Mouse (Mus musculus) testis, postnatal 14 days (tissue): ENCODE results near the gene Caskin1.
"Not testable (repeated sequence)": the region's sequence is repeated elsewhere in the genome, so short reads cannot be mapped to it uniquely, and the experiment has no call there.

Experiments used
- DNase-seq: peaks from one replicate; pipeline ENCODE4 v3.0.0; 2021; ENCODE audit warnings: low spot score

Gene Caskin1

DNA sequence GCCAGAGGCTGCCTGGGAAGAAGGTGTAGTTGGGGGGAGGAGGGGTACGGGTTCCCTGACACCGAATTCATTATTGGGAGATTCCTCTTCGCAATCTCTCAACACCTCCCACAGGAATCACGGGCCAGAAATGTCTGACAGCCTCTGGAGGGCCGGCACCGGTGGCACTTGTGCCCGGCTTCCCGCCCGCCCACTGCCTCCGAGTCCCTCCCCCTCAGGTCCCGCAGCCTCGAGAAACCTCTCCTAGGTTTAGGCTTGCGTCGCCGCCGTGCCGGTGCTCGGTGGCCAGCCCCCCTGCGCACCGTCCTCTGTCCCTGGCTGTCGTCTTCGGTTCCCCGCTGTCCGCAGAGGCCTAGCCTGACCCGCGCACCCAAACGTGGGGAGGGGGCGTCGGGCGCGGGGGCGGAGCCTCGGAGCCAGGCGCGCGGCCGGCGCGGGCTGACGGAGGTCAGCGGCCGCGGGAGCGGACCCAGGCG, at the start of gene Caskin1:
Caskin1 (plus strand) TSS at position 416 of the 476 bp plus-strand sequence.
- peak; percentile 59 for DNase-seq

DNA sequence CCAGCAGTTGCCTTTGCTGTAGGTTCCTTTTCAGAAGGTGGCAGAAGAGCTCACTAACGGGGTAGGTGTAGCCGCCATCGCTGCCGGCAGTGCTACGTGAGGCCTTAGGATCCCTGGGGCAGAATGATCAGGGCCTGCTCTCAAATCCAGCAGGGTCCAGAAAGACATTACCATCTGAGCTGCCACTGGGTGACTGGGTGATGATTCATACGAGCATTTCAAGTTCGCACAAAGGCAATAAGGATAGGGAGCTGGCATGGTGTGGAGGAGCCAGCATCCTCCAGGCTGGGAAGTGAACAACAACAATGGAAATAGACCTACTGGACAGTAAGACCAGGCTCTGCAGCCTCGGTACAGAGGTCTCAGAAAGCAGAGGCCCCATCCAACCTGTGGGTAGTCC, 48.0 kb upstream of the Caskin1 start:
- DNase-seq: peak; percentile 4

DNA sequence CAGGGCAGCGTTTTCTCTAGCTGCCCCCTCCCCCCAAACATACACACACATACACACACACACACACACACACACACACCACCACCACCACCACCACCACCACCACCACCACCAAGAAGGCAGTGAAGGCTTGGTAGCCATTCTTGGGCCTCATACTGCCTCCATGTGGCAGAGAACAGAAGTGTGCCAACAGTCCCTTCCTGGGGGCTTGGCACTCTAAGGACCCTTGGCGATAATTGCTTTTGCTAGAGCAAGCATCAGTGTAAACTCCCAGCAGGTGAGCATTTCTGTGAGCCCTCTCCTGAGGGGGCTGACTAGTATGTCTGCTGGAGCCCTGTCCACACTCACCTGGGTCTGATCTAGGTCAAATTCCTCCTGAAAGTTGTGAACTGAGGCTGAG, 47.3 kb upstream of the Caskin1 start:
- no peak for DNase-seq

GRCm38 (mm10) chr17:24442107-24442506, 46.3 kb upstream of the Caskin1 start:
- peak; percentile 38 for DNase-seq

DNA sequence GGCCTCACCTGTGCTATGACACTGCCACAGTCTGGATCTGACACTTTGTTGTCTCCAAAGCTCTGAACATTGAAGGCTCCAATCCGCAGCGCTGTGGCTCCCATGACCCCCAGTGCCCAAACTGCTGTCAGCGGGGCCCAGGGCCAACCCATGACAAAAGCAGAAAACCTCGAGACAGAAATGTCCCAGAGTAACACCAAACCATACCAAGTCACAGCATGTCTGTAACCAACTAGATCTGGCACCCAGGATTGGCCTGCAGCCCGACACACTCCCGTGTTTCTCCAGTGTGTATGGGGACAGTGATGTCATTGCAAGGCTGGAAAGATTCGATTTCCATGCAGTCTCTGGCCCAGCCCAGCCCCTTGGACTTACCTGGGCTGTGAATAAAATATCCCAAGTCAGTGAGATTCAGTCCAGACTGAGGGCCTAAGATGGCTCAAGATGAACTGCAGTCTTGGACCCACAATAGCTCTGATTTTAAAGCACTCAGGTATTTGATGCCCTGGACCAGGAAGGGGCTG, 45.7 kb upstream of the Caskin1 start, which contains the start of gene Dnase1l2:
Dnase1l2 (minus strand) TSS at position 474 of the 524 bp plus-strand sequence.
- DNase-seq: peak; percentile 22

DNA sequence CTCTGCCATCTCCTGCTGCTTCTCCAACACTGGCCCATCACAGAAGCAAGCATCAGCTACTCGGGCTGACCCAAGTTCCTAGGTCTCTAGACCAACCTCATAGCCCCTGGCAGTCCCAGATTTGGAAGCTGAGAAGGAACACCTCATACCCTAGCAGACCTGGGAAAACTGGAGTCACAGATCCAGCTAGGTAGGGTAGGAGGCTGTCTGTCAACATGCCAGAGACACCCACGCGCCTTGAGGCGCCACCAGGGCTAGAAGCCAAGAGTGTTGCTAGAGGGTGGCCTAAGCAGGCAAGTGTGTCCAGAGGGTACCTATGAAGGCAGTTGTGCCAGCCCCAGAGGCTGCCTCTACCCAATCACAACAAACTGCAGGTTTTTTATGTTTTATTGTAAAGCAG, 45.0 kb upstream of the Caskin1 start:
- peak; percentile 61 for DNase-seq

DNA sequence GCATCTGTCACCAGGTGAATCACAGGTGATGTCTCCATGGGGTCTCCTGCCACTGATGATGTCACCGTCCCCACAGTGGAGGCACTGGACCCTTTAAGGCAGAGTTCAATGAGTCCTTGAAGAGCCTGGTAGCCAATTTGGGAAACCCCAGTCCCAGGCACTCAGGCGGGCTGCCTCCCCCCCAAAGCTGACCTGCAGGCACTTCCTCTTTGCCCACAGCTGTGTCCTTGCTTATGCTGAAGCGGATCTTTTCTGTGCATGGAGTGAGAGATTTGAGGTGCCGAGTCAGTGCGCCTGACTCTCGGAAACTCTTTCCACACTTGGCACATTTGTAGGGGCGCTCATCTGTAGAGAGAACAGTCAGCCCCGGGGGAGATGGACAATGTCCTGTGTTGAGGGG, 41.8 kb upstream of the Caskin1 start:
- DNase-seq: no peak

DNA sequence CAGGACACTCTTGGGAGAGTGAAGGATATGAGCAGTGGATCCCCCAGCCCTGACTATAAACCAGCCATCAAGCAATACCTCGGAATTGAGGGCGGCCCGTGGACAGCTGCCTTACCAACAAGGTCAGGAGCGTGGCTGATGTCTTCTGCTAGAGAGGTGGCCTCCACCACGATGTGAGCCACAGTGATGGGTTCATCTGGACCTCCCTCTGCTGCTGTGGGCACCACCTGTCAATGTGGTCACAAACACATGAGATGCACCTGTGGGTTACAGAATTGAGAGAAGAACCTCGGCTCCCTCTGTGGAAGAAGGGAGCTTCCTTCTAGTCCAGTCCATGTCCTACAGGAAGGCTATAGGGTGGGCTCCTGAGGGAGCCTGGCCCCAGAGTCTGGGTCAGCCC, 38.9 kb upstream of the Caskin1 start:
- DNase-seq: no peak

GRCm38 (mm10) chr17:24451220-24451619, 37.2 kb upstream of the Caskin1 start:
- DNase-seq: no peak

- DNase-seq: no peak
Measured at GRCm38 (mm10) chr17:24453372-24453771, 35.0 kb upstream of the Caskin1 start.

GRCm38 (mm10) chr17:24454218-24454755, 34.1 kb upstream of the Caskin1 start:
- no peak for DNase-seq

DNA sequence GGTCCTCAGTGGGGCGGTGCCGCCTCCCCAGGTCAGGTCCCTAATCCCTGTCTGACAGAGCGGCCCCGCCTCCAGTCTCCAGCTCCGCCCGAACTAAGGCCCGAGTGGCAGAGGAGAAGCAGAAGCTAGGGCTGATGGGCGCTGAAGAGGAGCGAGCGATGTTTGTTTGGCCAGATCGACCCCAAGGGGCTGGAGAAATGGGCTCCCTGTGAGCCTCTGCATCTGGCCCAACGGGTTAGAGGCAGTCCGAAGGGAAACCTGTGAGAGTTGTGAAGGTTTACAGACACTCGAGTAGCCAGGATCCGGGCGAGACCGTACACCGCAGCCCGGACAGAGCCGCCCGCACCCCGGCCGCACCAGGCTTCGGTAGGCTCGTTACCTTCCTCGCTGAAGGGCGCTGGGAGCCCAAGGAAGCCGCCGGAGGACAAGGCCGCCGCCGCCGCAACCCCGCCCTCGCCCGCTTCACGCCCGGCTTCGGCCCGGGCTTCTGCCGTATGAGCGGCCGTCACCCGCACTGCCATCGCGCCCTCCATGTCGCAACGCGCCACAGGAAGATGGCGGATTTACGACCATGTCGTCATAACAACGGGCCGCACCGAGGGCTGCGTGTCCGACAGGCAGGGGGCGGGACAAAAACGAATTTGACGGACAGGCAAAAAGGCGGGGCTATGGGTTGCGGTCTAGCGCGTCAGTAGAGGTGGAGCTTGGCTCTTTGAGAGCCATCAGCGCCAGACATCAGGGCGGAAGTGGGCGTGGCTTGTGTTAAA, 33.5 kb upstream of the Caskin1 start:
- DNase-seq: peak; percentile 100

GRCm38 (mm10) chr17:24455523-24456206, 32.7 kb upstream of the Caskin1 start:
- not testable (repeated sequence) for DNase-seq

GRCm38 (mm10) chr17:24461580-24461979, 26.8 kb upstream of the Caskin1 start:
- no peak for DNase-seq

DNA sequence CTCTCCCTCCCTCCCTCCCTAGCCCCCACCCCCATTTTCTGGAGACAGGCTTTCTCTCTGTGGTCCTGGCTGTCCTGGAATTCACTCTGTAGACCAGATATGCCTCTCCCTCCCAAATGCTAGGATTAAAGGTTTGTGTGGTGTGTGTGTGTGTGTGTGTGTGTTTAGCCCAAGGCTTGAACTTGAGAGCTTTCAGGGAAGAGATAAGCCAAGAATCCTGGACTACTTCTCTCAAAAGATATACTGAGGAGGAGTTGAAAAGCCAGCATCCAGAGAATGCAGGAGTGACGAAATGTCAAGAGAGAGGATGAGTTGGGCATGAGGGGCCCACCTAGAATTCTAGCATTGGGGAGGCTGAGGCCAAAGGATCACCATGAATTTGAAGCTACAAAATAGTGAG, 25.5 kb upstream of the Caskin1 start:
- no peak for DNase-seq

- DNase-seq: peak; percentile 6
Measured at GRCm38 (mm10) chr17:24463374-24464133, 24.8 kb upstream of the Caskin1 start.

DNA sequence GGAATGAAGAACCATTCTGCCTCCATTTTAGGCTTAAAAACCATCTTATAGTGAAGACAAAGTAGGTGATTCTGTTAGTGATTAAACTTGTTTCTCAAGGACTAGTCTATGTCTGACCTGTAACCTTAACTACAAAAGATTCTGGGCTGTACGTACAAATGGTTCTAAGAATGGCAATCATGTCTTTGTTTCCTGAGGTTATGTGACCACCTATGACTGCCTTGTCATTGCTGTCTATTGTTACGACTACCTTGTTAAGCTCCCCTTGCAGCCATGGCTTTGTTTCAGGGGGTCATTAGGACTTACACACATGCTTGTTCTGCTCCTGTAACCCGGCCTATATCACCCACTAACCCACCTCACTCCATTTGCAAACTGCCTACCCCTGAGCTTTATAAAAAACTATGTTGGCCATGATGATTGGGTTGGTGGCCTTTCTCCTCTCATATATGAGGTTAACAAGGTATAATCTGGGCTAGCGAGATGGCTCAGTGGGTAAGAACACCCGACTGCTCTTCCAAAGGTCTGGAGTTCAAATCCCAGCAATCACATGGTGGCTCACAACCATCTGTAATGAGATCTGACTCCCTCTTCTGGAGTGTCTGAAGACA, 19.7 kb upstream of the Caskin1 start:
- no peak for DNase-seq

GRCm38 (mm10) chr17:24469336-24469909, 19.0 kb upstream of the Caskin1 start:
- DNase-seq: no peak

GRCm38 (mm10) chr17:24469910-24470602, 18.3 kb upstream of the Caskin1 start, which contains the start of the genes E4f1 and Pgp:
TSS of gene E4f1 (minus strand) at chr17:24470313.
TSS of gene Pgp (plus strand) at chr17:24470392.
- peak; percentile 99 for DNase-seq
